Mouse (Mus musculus): ENCODE data around the gene Il7r.

Gene Il7r

GRCm38 (mm10) chr15:9472167-9472566, 57.8 kb downstream of the Il7r start:
- DNase-seq (ENCODE audit: low read depth): no peak

GRCm38 (mm10) chr15:9471053-9471685, 58.8 kb downstream of the Il7r start:
- no peak for DNase-seq (ENCODE audit: low read depth)

- no peak for DNase-seq (ENCODE audit: low read depth)
Measured at GRCm38 (mm10) chr15:9464039-9464438, 65.9 kb downstream of the Il7r start.

GRCm38 (mm10) chr15:9463521-9464027, 66.4 kb downstream of the Il7r start:
- DNase-seq (ENCODE audit: low read depth): peak; percentile 31

Data from c-Kit-positive CD71-negative TER-119-negative erythroid progenitor cells, embryonic 14.5 days (primary cell).